ENCODE assay signal across 8 mouse cellular contexts in the genomic region with DNA sequence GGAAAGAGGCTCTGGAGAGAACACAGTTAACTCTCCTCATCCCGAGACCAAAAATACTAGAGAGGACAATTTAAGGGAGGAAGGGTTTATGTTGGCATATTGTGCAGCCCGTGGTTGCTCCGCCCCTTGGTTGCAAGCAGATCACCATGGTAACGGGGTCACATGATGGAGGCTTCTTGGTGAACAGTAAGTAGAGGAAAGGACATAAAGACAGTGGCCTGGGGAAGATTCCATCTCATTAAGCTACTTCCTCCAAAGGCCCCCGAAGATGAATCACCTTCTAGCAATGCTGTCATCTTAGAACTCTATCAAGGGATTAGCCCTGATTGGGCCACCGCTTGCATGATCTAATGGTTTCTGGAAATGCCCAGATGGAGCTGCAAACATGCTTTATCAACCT. TPM values are rescaled to one million over a fixed set of nuclear protein-coding genes. Genes with fewer than 3 reads are reported as not detected.
A peak's percentile ranks its signal among the peaks of the same experiment; 100 is the strongest.
DNase-seq lines count a peak whose midpoint lies in the region; ATAC-seq and TF ChIP-seq lines count a peak whose summit lies in the region.

No protein-coding gene starts in this region.

- peak; percentile 14; the same call in 1 of the 2 replicates for ATAC-seq in kidney, embryonic 14.5 days (ENCODE audit: low FRiP score, low TSS enrichment)
- ATAC-seq in kidney, embryonic 16.5 days (ENCODE audit: low FRiP score, low TSS enrichment) = no peak
- peak; percentile 19 to 45 for ATAC-seq in hematopoietic stem cell, adult 5-6 weeks (replicated peaks in 1 of 2; ENCODE audit: insufficient read depth in 1 of 2, low FRiP score in 2 of 2, low TSS enrichment in 1 of 2, low read depth in 1 of 2, poor library complexity in 2 of 2, severe bottlenecking in 2 of 2)
- no peak for ATAC-seq in forebrain, embryonic 16.5 days
- no peak for ATAC-seq in forebrain, postnatal 0 days

- WGBS in kidney, embryonic 14.5 days = 71% methylated on average over 6 of the region's 6 CpGs
- WGBS in kidney, embryonic 16.5 days = 65% methylated on average over 6 of the region's 6 CpGs
- WGBS in forebrain, embryonic 16.5 days = 70% methylated on average over 6 of the region's 6 CpGs
- WGBS in forebrain, postnatal 0 days = 62% methylated on average over 6 of the region's 6 CpGs

- DNase-seq in Muller cell, postnatal 12 days (ENCODE audit: inconsistent ontology term) = peak; percentile 57
- peak; percentile 48 for DNase-seq in splenic B cell, adult 2 months (ENCODE audit: low read depth, low spot score)
- DNase-seq in forebrain, postnatal 0 days = no peak
- no peak for DNase-seq in gastrocnemius, postnatal 10 days

- H3K4me2 ChIP-seq in kidney, embryonic 14.5 days (replicated peaks; ENCODE audit: low read depth, low read length) = no peak overlapping the region
- H3K4me2 ChIP-seq in kidney, embryonic 16.5 days (replicated peaks; ENCODE audit: low read depth, low read length) = no peak overlapping the region
- no peak overlapping the region for H3K4me2 ChIP-seq in forebrain, embryonic 16.5 days (ENCODE audit: low read length)
- H3K4me2 ChIP-seq in forebrain, postnatal 0 days (ENCODE audit: low read depth) = no peak overlapping the region

- TF ChIP-seq CTCF in forebrain, postnatal 0 days (IDR thresholded peaks at IDR 0.05; ENCODE audit: low read depth) = no peak

- peaks cover 28% of the 10 kb centered on the region for H3K4me1 ChIP-seq in kidney, embryonic 14.5 days (ENCODE audit: control insufficient read depth, insufficient read depth, low read length)
- peaks cover 44% of the 10 kb centered on the region for H3K4me1 ChIP-seq in kidney, embryonic 16.5 days (ENCODE audit: insufficient read depth, low read length)
- H3K4me1 ChIP-seq in forebrain, embryonic 16.5 days (replicated peaks; ENCODE audit: control insufficient read depth, insufficient read depth, low read length) = no peaks in the 10 kb centered on the region
- H3K4me1 ChIP-seq in forebrain, postnatal 0 days (ENCODE audit: insufficient read depth) = no peaks in the 10 kb centered on the region

- no peak overlapping the region for H3K4me3 ChIP-seq in kidney, embryonic 14.5 days (ENCODE audit: low read length)
- no peak overlapping the region for H3K4me3 ChIP-seq in kidney, embryonic 16.5 days (ENCODE audit: low read length)
- no peak overlapping the region for H3K4me3 ChIP-seq in forebrain, embryonic 16.5 days (replicated peaks; ENCODE audit: low read length)
- no peak overlapping the region for H3K4me3 ChIP-seq in forebrain, postnatal 0 days (ENCODE audit: low read depth, low read length)

- no peak overlapping the region for H3K27ac ChIP-seq in kidney, embryonic 14.5 days (ENCODE audit: low read depth, low read length)
- no peak overlapping the region for H3K27ac ChIP-seq in kidney, embryonic 16.5 days (ENCODE audit: low read length)
- no peak overlapping the region for H3K27ac ChIP-seq in forebrain, embryonic 16.5 days (ENCODE audit: low read length)
- H3K27ac ChIP-seq in forebrain, postnatal 0 days (ENCODE audit: low read depth, low read length) = no peak overlapping the region

- H3K27me3 ChIP-seq in kidney, embryonic 14.5 days (ENCODE audit: control insufficient read depth, insufficient read depth, low read length) = no peaks in the 10 kb centered on the region
- H3K27me3 ChIP-seq in kidney, embryonic 16.5 days (ENCODE audit: insufficient read depth, low read length) = no peaks in the 10 kb centered on the region
- no peaks in the 10 kb centered on the region for H3K27me3 ChIP-seq in splenic B cell, adult 2 months (ENCODE audit: control insufficient read depth, insufficient read depth, low read length, poor library complexity, severe bottlenecking)
- H3K27me3 ChIP-seq in forebrain, embryonic 16.5 days (replicated peaks; ENCODE audit: control insufficient read depth, insufficient read depth, low read length) = no peaks in the 10 kb centered on the region
- no peaks in the 10 kb centered on the region for H3K27me3 ChIP-seq in forebrain, postnatal 0 days (ENCODE audit: insufficient read depth, low read length)

- no peaks in the 10 kb centered on the region for H3K36me3 ChIP-seq in kidney, embryonic 14.5 days (ENCODE audit: control insufficient read depth, insufficient read depth, low read length)
- no peaks in the 10 kb centered on the region for H3K36me3 ChIP-seq in kidney, embryonic 16.5 days (ENCODE audit: insufficient read depth, low read length)
- no peaks in the 10 kb centered on the region for H3K36me3 ChIP-seq in splenic B cell, adult 2 months (ENCODE audit: control insufficient read depth, insufficient read depth, low read length, poor library complexity, severe bottlenecking)
- no peaks in the 10 kb centered on the region for H3K36me3 ChIP-seq in forebrain, embryonic 16.5 days (ENCODE audit: control insufficient read depth, insufficient read depth)
- H3K36me3 ChIP-seq in forebrain, postnatal 0 days (ENCODE audit: insufficient read depth) = no peaks in the 10 kb centered on the region

- H3K9me3 ChIP-seq in kidney, embryonic 14.5 days (ENCODE audit: control insufficient read depth, low read length) = no peaks in the 10 kb centered on the region
- no peaks in the 10 kb centered on the region for H3K9me3 ChIP-seq in kidney, embryonic 16.5 days (ENCODE audit: low read length)
- H3K9me3 ChIP-seq in forebrain, embryonic 16.5 days (ENCODE audit: control insufficient read depth, low read length) = no peaks in the 10 kb centered on the region
- no peaks in the 10 kb centered on the region for H3K9me3 ChIP-seq in forebrain, postnatal 0 days (ENCODE audit: low read length)

- no peak overlapping the region for H3K9ac ChIP-seq in kidney, embryonic 14.5 days (ENCODE audit: low read depth, low read length)
- no peak overlapping the region for H3K9ac ChIP-seq in kidney, embryonic 16.5 days (replicated peaks; ENCODE audit: low read length)
- H3K9ac ChIP-seq in forebrain, embryonic 16.5 days (replicated peaks; ENCODE audit: low read depth, low read length) = no peak overlapping the region
- no peak overlapping the region for H3K9ac ChIP-seq in forebrain, postnatal 0 days

RNA-seq across cellular contexts. Expression of a gene that starts 35.1 kb away (rescaled TPM):
- polyA plus RNA-seq in kidney, embryonic 14.5 days (2014; fragmentation: Nextera tagmentation; extraction: Ambion mirVana) = 250 and 252 TPM in 2 replicates
- 455 and 475 TPM in 2 replicates for polyA plus RNA-seq in kidney, embryonic 16.5 days (2015; fragmentation: Nextera tagmentation; extraction: Ambion mirVana)
- 0.56 and 1.7 TPM in 2 replicates for total RNA-seq in hematopoietic stem cell, adult 5-6 weeks (2017)
- polyA plus RNA-seq in forebrain, embryonic 16.5 days (2015; fragmentation: Nextera tagmentation; extraction: Ambion mirVana) = 55.8 and 58.1 TPM in 2 replicates
- 39.8 and 44.3 TPM in 2 replicates for total RNA-seq in forebrain, postnatal 0 days (2014; rRNA removed)
- polyA plus RNA-seq in forebrain, postnatal 0 days (2015; fragmentation: Nextera tagmentation; extraction: Ambion mirVana) = 88.3 and 97.2 TPM in 2 replicates
- 100 to 1,000 TPM; 330 to 348 TPM for total RNA-seq in gastrocnemius, postnatal 10 days (2021)

Comparison
In these comparisons a context has a peak if more than half of its experiments do, and no peak if none do; other contexts are left out.
1. ATAC-seq: peak in kidney, embryonic 14.5 days (single experiment) and hematopoietic stem cell, adult 5-6 weeks (2 of 2); none in kidney, embryonic 16.5 days (single experiment), forebrain, embryonic 16.5 days (single experiment) and forebrain, postnatal 0 days (single experiment).
2. DNase-seq: peak in Muller cell, postnatal 12 days (single experiment) and splenic B cell, adult 2 months (single experiment); none in forebrain, postnatal 0 days (single experiment) and gastrocnemius, postnatal 10 days (single experiment).